Mouse (Mus musculus): ENCODE data around the gene Lss. TPM values are rescaled to one million over a fixed set of nuclear protein-coding genes. Genes with fewer than 3 reads are reported as not detected.

The Lss gene
- total RNA-seq, 2 experiments from 2014 or later, result 40.7 to 43.1 TPM

- no peak for TF ChIP-seq CTCF (conservative IDR thresholded peaks at IDR 0.05)
- DNase-seq (ENCODE audit: low spot score in 2 of 2), result no peak
- Histone ChIP-seq H3K27ac (no peak overlapping the region), H3K4me3 (no peak overlapping the region)
Observed at GRCm38 (mm10) chr10:76537619-76538018, 6.2 kb downstream of the Lss start.

GRCm38 (mm10) chr10:76541336-76542085 is 10.1 kb downstream of the Lss start:
- TF ChIP-seq CTCF (conservative IDR thresholded peaks at IDR 0.05), result no peak
- Histone ChIP-seq H3K27ac (no peak overlapping the region), H3K4me3 (no peak overlapping the region)
- no peak for DNase-seq (ENCODE audit: low spot score in 2 of 2)

GRCm38 (mm10) chr10:76542636-76543375 is 11.4 kb downstream of the Lss start:
- TF ChIP-seq CTCF (conservative IDR thresholded peaks at IDR 0.05), result no peak
- H3K27ac ChIP-seq, result no peak overlapping the region

DNA sequence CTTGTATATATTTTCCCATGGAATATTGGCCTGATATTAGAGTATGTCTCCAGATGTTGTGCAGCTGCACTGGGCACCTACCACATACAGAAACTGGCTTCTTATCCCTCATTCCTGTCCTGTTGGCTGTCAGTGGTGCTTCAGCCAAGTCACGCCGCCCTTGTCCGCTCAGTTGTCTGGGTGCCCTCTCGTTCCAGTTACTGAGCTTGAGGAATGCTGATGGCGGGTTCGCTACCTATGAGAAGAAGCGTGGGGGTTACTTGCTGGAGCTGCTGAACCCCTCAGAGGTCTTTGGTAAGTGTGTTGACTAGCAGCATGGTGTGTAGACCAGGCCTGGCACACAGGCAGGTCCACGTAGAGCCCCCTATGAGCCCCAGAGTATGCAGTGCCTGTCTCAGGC is 15.2 kb downstream of the Lss start:
- DNase-seq (ENCODE audit: low spot score in 2 of 2), result no peak
- no peak overlapping the region for H3K27ac ChIP-seq
- no peak overlapping the region for H3K4me3 ChIP-seq
- TF ChIP-seq CTCF (conservative IDR thresholded peaks at IDR 0.05), result no peak

More at GRCm38 (mm10) chr10:76542636-76543375, 11.4 kb downstream of the Lss start:
- DNase-seq (ENCODE audit: low spot score in 2 of 2), result no peak
- no peak overlapping the region for H3K4me3 ChIP-seq

DNA sequence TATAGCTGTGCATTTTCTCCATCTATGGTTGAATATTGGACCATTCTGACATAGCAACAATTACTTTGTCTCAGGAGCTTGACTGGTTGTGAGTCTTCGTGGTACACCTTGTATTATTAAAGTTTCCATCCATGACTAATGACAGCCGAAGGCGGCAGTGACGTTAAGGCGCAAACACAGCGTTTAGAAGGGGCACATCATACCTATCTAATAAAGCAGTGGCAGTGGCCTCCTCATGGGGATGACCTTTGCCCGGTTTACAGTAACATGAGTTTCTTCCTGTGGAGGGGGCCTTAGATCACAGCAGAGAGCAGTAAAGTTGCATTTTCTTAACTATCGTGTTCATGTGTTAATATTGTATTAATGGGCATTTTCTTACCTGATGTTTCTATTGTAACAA is 16.8 kb downstream of the Lss start:
- no peak overlapping the region for H3K27ac ChIP-seq
- no peak for DNase-seq (ENCODE audit: low spot score in 2 of 2)
- no peak for TF ChIP-seq CTCF (conservative IDR thresholded peaks at IDR 0.05)
- H3K4me3 ChIP-seq, result no peak overlapping the region

- no peak overlapping the region for H3K27ac ChIP-seq
- DNase-seq (ENCODE audit: low spot score in 2 of 2), result no peak
- peak; percentile 67 for TF ChIP-seq CTCF (conservative IDR thresholded peaks at IDR 0.05)
Observed at GRCm38 (mm10) chr10:76550458-76550857, 19.1 kb downstream of the Lss start.

GRCm38 (mm10) chr10:76551556-76551955 is 20.2 kb downstream of the Lss start:
- no peak for DNase-seq (ENCODE audit: low spot score in 2 of 2)
- TF ChIP-seq CTCF (conservative IDR thresholded peaks at IDR 0.05), result no peak
- H3K27ac ChIP-seq, result no peak overlapping the region
- no peak overlapping the region for H3K4me3 ChIP-seq

More at GRCm38 (mm10) chr10:76550458-76550857, 19.1 kb downstream of the Lss start:
- no peak overlapping the region for H3K4me3 ChIP-seq

GRCm38 (mm10) chr10:76554061-76554460 is 22.7 kb downstream of the Lss start:
- Histone ChIP-seq H3K4me3 (no peak overlapping the region), H3K27ac (no peak overlapping the region)
- DNase-seq (ENCODE audit: low spot score in 2 of 2), result no peak
- TF ChIP-seq CTCF (conservative IDR thresholded peaks at IDR 0.05), result no peak

GRCm38 (mm10) chr10:76561972-76562371 is 30.6 kb downstream of the Lss start, which contains the start of gene Spatc1l:
Gene Spatc1l, plus strand, starts transcription at chr10:76562272.
- H3K4me3 ChIP-seq, result no peak within 1 kb of the TSS
- DNase-seq (ENCODE audit: low spot score in 2 of 2), result no peak
- H3K27ac ChIP-seq, result no peak within 1 kb of the TSS
- TF ChIP-seq CTCF (conservative IDR thresholded peaks at IDR 0.05), result no peak

- Histone ChIP-seq H3K4me3 (no peak overlapping the region), H3K27ac (no peak overlapping the region)
- no peak for TF ChIP-seq CTCF (conservative IDR thresholded peaks at IDR 0.05)
- no peak for DNase-seq (ENCODE audit: low spot score in 2 of 2)
Observed at GRCm38 (mm10) chr10:76569996-76570685, 38.8 kb downstream of the Lss start.

DNA sequence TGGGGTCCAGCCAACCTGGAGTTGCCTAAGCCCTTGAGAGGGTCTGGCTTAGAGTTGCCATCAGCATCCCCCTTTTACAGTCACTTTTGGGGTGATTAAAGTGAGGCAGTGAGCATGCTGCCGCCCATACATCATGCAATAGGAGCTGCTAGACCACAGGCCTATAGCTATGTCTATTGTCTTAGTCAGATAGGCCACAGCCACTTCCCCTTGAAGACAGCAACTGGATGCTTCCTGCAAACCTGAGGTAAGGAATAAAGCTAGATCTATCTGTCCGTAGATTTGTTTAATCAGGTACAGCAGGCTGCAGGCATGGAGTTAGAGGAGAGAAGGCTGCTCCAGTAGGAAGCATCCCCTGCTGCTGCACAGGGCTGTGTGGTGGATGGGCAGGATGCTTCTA is 39.7 kb downstream of the Lss start:
- DNase-seq (ENCODE audit: low spot score in 2 of 2), result no peak
- TF ChIP-seq CTCF (conservative IDR thresholded peaks at IDR 0.05), result no peak
- no peak overlapping the region for H3K27ac ChIP-seq
- H3K4me3 ChIP-seq, result no peak overlapping the region

DNA sequence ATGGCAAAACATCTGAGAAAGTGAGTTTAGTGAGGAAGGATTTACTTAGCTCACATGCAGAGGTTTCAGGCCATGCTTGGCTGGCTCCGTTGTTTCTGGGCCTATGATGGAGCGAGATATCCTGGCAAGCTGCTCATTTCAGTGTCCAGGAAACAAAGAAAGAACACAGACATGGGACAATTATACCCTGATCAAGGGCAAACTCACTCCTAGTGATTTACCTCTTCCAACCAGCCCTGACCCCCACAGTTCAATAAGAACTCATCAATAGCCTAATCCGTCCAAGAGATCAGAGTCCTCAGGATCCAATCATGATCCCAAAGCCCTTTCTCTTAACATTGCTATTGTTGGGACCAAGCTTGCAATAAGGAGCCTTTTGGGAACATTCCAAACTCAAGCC is 40.8 kb downstream of the Lss start:
- Histone ChIP-seq H3K27ac (no peak overlapping the region), H3K4me3 (no peak overlapping the region)
- no peak for TF ChIP-seq CTCF (conservative IDR thresholded peaks at IDR 0.05)
- no peak for DNase-seq (ENCODE audit: low spot score in 2 of 2)

DNA sequence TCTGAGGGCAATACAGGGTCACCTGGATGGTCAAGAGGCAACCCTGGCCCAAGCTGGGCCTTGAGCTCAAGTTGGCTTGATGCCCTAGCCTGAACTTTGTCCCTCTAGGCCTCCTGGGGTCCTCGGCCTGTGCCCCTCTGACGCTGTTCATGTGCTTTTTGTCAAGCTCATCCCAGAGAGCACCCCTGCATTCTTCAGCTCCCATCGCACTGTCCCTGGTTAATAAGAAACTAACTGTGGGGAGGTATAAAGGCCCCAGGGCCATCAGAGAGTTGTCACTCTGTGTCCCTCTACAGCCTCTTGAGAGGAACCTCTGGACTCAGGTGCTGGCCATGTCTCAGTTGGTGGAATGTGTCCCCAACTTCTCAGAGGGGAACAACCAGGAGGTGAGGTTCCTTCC is 44.0 kb downstream of the Lss start, which contains the start of gene Ftcd:
Gene Ftcd, plus strand, starts transcription at position 275 of the 400 bp plus-strand sequence.
- H3K27ac ChIP-seq, result no peak within 1 kb of the TSS
- DNase-seq (ENCODE audit: low spot score in 2 of 2), result no peak
- no peak for TF ChIP-seq CTCF (conservative IDR thresholded peaks at IDR 0.05)
- H3K4me3 ChIP-seq, result no peak within 1 kb of the TSS
